Mouse (Mus musculus) forebrain, embryonic 14.5 days (tissue): ENCODE results near the gene Cited2. TPM values are rescaled to one million over a fixed set of nuclear protein-coding genes. Genes with fewer than 3 reads are reported as not detected.

Source experiments
- ATAC-seq: fragments of 200-750 bp; cut with Nextera tagmentation; 2 replicates; pipeline ENCODE4 v1.8.0; 2017; ENCODE audit warnings: mild to moderate bottlenecking, moderate library complexity
- DNase-seq: peaks from one replicate; pipeline ENCODE4 v3.0.0-alpha.2; 2015; ENCODE audit warnings: low spot score
- H3K27ac ChIP-seq: fragments of 300-500 bp; sonication (generic); 2 replicates; pipeline ENCODE4 v1.5.1; 2014; ENCODE audit warnings: low read depth, mild to moderate bottlenecking, control low read depth, low read length, moderate library complexity
- H3K27me3 ChIP-seq: fragments of 300-500 bp; sonication (generic); replicated peaks from 2 replicates; pipeline ENCODE4 v1.6.1; 2014; ENCODE audit warnings: low read length, control low read depth, mixed read lengths; ENCODE audit not compliant: control insufficient read depth, insufficient read depth
- H3K36me3 ChIP-seq: fragments of 300-500 bp; sonication (generic); 2 replicates; pipeline ENCODE4 v1.6.1; 2014; ENCODE audit warnings: low read length, control low read depth; ENCODE audit not compliant: control insufficient read depth, insufficient read depth
- H3K4me1 ChIP-seq: fragments of 300-500 bp; sonication (generic); 2 replicates; pipeline ENCODE4 v1.6.1; 2014; ENCODE audit warnings: antibody characterized with exemption, low read length, control low read depth; ENCODE audit not compliant: control insufficient read depth, insufficient read depth
- H3K4me2 ChIP-seq: fragments of 300-500 bp; sonication (generic); 2 replicates; pipeline ENCODE4 v1.6.1; 2014; ENCODE audit warnings: mild to moderate bottlenecking, control low read depth, low read length
- H3K4me3 ChIP-seq: fragments of 300-500 bp; sonication (generic); 2 replicates; pipeline ENCODE4 v1.5.1; 2014; ENCODE audit warnings: low read depth, low read length, control low read depth
- H3K9ac ChIP-seq: fragments of 300-500 bp; sonication (generic); 2 replicates; pipeline ENCODE4 v1.6.1; 2014; ENCODE audit warnings: mild to moderate bottlenecking, low read length, control low read depth, moderate library complexity
- H3K9me3 ChIP-seq: fragments of 300-500 bp; sonication (generic); replicated peaks from 2 replicates; pipeline ENCODE4 v1.6.1; 2016; ENCODE audit warnings: low read length, control low read depth, mixed read lengths; ENCODE audit not compliant: control insufficient read depth
- WGBS: fragments of 180-500 bp; shearing (Covaris S2); extraction: QIAGEN DNeasy Blood & Tissue Kit; methylation state at CpG from one replicate; pipeline ENCODE4 v1.1.7; 2014; 5-methylcytosine and 5-hydroxymethylcytosine counted together
- polyA plus RNA-seq: library from polyadenylated mRNA; unstranded; fragments of >200 nt; fragmentation: Nextera tagmentation; extraction: Ambion mirVana; gene quantifications from 2 replicates; pipeline ENCODE4 v1.2.1, GENCODE M21; 2014

Gene Cited2
- polyA plus RNA-seq, 1 experiment from 2014 or later, result 50.8 TPM

DNA sequence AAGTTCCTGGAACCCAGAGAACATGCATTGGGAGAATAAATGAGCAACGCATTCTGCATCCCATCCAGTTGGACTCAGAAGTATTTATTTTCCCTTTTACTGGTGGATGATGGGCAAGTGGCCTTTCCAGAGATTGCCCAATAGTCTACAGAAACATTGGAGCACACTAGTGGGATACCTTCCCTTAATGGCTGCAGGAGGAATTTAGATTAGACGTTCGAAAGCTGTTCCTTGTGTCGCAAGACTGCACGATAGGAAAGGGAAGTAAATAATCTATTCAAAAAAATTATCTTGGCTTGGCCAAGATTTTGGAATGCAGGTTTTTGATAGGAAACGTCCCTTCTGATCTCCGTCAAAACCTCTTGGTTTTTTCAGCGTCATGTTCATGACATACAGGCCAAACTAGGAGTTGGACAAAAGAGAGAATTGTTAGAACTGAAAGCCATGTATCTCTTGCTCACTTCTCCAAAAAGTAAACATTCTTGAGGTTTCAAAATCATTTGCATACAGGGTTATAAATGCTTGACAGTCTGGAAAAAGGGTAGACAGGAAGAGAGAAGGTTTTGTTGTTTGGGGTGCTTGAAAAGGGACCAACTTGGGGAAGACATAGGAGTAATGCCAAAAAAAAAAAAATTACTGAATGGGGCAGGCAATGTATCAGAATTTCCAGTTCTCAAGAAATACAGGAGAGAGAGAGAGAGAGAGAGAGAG, 2.0 kb upstream of the Cited2 start:
- Histone ChIP-seq H3K36me3 (no peaks in the 10 kb centered on the region), H3K4me2 (peak overlapping the region; percentile 58), H3K4me3 (peak overlapping the region; percentile 92), H3K27ac (no peak overlapping the region), H3K9me3 (no peaks in the 10 kb centered on the region), H3K27me3 (no peaks in the 10 kb centered on the region), H3K9ac (peak overlapping the region; percentile 97; the same call in 1 of the 2 replicates), H3K4me1 (peaks cover 8% of the 10 kb centered on the region)
- no peak for ATAC-seq
- WGBS, result 81% methylated on average over 8 of the region's 8 CpGs
- DNase-seq, result no peak

- peak overlapping the region; percentile 58 for H3K4me2 ChIP-seq
- H3K27me3 ChIP-seq, result no peaks in the 10 kb centered on the region
- peaks cover 13% of the 10 kb centered on the region for H3K4me1 ChIP-seq
- peak overlapping the region; percentile 99 for H3K27ac ChIP-seq
- H3K9ac ChIP-seq, result peak overlapping the region; percentile 97
- WGBS, result under 1% methylated on average over 21 of the region's 21 CpGs
- ATAC-seq, result peak; percentile 8
- DNase-seq, result peak; percentile 78
- H3K9me3 ChIP-seq, result no peaks in the 10 kb centered on the region
- no peaks in the 10 kb centered on the region for H3K36me3 ChIP-seq
- peak overlapping the region; percentile 92 for H3K4me3 ChIP-seq
These were observed 1.4 kb upstream of the Cited2 start for GRCm38 (mm10) chr10:17721602-17722121.

DNA sequence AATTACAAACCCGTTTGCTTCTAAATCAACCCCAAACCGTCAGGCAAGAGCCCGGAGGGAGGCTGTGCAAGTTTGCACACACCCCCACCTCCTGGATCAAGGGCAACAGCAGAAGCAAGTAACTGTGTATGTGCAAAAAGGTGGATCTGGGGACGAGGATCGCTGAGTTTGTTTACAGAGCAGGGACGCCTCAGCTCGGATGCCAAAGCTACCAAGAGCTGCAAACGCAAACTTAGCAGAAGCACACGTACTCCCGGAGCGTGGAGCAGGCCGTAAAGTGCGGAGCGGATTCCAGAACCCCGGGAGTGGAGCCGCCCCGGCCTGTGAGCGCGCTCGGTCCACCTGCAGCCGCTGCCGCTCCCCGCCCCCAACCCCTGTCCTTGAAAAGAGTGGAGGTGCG, 860 bp upstream of the Cited2 start:
- under 1% methylated on average over 24 of the region's 24 CpGs for WGBS
- ATAC-seq (peak; percentile 82), DNase-seq (peak; percentile 98)
- Histone ChIP-seq H3K27ac (peak overlapping the region; percentile 99), H3K9me3 (no peaks in the 10 kb centered on the region), H3K4me1 (peaks cover 16% of the 10 kb centered on the region), H3K27me3 (no peaks in the 10 kb centered on the region), H3K36me3 (no peaks in the 10 kb centered on the region), H3K4me2 (peak overlapping the region; percentile 58), H3K4me3 (peak overlapping the region; percentile 92), H3K9ac (peak overlapping the region; percentile 97)

GRCm38 (mm10) chr10:17723421-17723841, 413 bp downstream of the Cited2 start:
- H3K27ac ChIP-seq, result peak overlapping the region; percentile 99
- WGBS, result under 1% methylated on average over 30 of the region's 30 CpGs
- DNase-seq (no peak), ATAC-seq (peak; percentile 51)
- no peaks in the 10 kb centered on the region for H3K27me3 ChIP-seq
- H3K4me3 ChIP-seq, result peak overlapping the region; percentile 92
- H3K9me3 ChIP-seq, result no peaks in the 10 kb centered on the region
- H3K4me2 ChIP-seq, result peak overlapping the region; percentile 69
- no peaks in the 10 kb centered on the region for H3K36me3 ChIP-seq
- peaks cover 21% of the 10 kb centered on the region for H3K4me1 ChIP-seq
- H3K9ac ChIP-seq, result peak overlapping the region; percentile 97

GRCm38 (mm10) chr10:17723871-17724741, 1.1 kb downstream of the Cited2 start:
- under 1% methylated on average over 63 of the region's 65 CpGs for WGBS
- peak; percentile 29 for ATAC-seq

DNA sequence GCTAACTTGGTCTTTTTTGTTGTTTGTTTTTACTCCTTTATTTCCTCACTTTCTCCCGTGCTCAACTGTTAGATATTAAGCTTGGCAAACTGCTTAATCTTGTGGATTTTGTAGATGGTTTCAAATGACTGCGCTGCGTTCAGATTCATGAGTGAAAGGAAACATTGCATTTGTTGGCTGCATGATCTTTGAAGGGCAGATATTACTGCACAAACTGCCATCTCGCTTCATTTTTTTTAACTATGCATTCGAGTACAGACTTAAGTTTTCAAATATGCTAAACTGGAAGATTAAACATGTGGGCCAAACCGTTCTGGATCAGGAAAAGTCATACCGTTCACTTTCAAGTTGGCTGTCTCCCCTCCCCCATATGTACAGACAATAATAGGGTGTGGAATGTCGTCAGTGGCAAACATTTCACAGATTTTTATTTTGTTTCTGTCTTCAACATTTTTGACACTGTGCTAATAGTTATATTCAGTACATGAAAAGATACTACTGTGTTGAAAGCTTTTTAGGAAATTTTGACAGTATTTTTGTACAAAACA, 2.1 kb downstream of the Cited2 start:
- Histone ChIP-seq H3K4me3 (peak overlapping the region; percentile 92), H3K4me1 (peaks cover 21% of the 10 kb centered on the region), H3K36me3 (no peaks in the 10 kb centered on the region), H3K27me3 (no peaks in the 10 kb centered on the region), H3K9me3 (no peaks in the 10 kb centered on the region), H3K4me2 (peak overlapping the region; percentile 69), H3K9ac (peak overlapping the region; percentile 97), H3K27ac (no peak overlapping the region)
- ATAC-seq (no peak), DNase-seq (peak; percentile 40)
- 26% methylated on average over 8 of the region's 8 CpGs for WGBS

More at GRCm38 (mm10) chr10:17723871-17724741, 1.1 kb downstream of the Cited2 start:
- Histone ChIP-seq H3K4me1 (peaks cover 21% of the 10 kb centered on the region), H3K27ac (peak overlapping the region; percentile 99), H3K9ac (peak overlapping the region; percentile 97), H3K27me3 (no peaks in the 10 kb centered on the region), H3K36me3 (no peaks in the 10 kb centered on the region), H3K4me2 (peak overlapping the region; percentile 69), H3K4me3 (peak overlapping the region; percentile 92), H3K9me3 (no peaks in the 10 kb centered on the region)
- peak; percentile 72 for DNase-seq

DNA sequence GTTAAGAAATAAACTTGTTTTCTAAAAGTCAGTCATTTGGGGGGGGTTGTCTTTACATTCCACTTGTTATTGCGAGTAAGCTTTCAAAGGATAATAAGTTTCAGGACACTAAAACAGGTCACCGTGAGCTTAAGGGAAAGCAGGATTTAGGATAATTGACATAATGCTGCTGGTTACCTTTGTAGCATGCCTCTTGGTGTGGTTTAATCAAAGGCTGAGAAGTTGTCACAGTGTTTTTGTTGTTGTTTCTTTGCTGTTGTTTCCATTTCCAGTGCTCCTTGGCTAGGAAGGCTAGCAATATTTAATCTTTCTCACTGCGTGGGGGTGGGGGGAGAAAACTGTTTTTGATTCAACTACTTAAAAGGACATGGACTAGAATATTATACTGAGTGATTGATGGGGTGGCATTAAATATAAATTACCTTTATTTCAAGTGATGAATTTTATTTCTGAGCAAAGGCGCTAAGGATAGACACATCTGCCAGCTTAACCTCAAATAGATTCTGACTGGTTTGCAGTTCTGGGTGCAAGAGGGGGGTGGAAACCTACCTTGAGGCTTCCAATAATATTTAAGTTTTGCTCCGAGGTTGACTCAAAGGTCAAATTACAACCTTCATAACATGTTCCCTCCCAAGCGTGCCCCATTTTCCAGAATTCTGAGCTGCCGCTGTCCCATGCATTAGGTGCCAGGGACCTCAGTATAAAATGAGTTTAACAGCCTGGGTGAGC, 2.8 kb downstream of the Cited2 start:
- Histone ChIP-seq H3K9me3 (no peaks in the 10 kb centered on the region), H3K4me2 (peak overlapping the region; percentile 69), H3K36me3 (no peaks in the 10 kb centered on the region), H3K27ac (no peak overlapping the region), H3K4me3 (peak overlapping the region; percentile 92), H3K27me3 (no peaks in the 10 kb centered on the region), H3K9ac (peak overlapping the region; percentile 40; the same call in 1 of the 2 replicates), H3K4me1 (peaks cover 21% of the 10 kb centered on the region)
- WGBS, result 59% methylated on average over 7 of the region's 7 CpGs
- no peak for ATAC-seq
- DNase-seq, result no peak

DNA sequence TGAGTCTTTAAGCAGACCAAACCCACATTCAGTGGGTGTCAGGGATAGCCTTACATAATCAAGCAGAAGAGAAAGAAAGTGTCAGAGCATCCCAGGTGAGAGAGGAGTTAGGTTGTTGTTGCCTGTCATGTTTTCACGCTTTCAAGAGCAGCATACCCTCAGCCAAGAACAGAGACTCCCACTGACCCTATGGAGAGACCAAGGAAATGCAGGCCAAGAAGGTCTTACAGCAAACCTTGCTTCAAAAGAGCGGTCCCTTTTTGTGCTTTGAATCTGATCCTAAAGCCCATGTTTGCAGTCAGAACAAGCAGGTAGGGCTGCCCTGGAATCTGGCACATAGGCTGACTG, 3.3 kb downstream of the Cited2 start:
- Histone ChIP-seq H3K9me3 (no peaks in the 10 kb centered on the region), H3K36me3 (no peaks in the 10 kb centered on the region), H3K4me2 (peak overlapping the region; percentile 69), H3K4me1 (peaks cover 21% of the 10 kb centered on the region), H3K27ac (no peak overlapping the region), H3K4me3 (peak overlapping the region; percentile 92), H3K9ac (peak overlapping the region; percentile 26; the same call in 1 of the 2 replicates), H3K27me3 (no peaks in the 10 kb centered on the region)
- no peak for DNase-seq
- no peak for ATAC-seq
- WGBS, result 84% methylated on average over 2 of the region's 2 CpGs
